Mouse (Mus musculus) spleen, postnatal 36 days (tissue): ENCODE results near the gene Vrtn.

Source experiments
- DNase-seq, 2 experiments: peaks; one replicate each; pipeline ENCODE4 v3.0.0; 2022; ENCODE audit warnings: low spot score in 2 of 2, mixed read lengths in 1 of 2

Gene Vrtn

GRCm38 (mm10) chr12:84640654-84641053 is at the start of gene Vrtn:
Gene Vrtn, plus strand, starts transcription at chr12:84641019.
- no peak for DNase-seq

GRCm38 (mm10) chr12:84598324-84598723 is 42.5 kb upstream of the Vrtn start:
- no peak for DNase-seq

GRCm38 (mm10) chr12:84604001-84604400 is 36.8 kb upstream of the Vrtn start:
- DNase-seq: no peak

GRCm38 (mm10) chr12:84605860-84606259 is 35.0 kb upstream of the Vrtn start:
- DNase-seq: no peak

- DNase-seq: no peak
These were observed 29.1 kb upstream of the Vrtn start for GRCm38 (mm10) chr12:84611718-84612117.

DNA sequence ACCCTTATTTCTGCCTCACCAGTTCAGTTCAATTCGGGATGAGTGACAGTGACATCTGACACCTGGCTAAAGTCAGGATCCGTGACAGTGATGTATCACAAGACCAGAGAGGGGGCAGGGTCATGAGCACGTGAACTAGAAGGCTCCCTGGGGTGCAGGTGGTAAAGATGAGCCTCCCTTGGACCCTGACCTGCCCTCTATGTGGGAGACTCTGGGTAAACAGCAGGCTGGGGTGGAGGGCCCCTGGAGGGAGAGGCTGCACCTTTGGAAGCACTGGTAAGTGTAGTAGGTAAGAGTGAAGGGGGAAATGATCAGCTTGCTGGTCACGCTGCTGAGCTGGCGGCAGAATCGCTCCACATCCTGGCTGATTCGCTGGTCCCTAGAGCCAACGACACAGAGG is 28.3 kb upstream of the Vrtn start:
- no peak for DNase-seq

- no peak for DNase-seq
These were observed 26.8 kb upstream of the Vrtn start for GRCm38 (mm10) chr12:84614001-84614400.

DNA sequence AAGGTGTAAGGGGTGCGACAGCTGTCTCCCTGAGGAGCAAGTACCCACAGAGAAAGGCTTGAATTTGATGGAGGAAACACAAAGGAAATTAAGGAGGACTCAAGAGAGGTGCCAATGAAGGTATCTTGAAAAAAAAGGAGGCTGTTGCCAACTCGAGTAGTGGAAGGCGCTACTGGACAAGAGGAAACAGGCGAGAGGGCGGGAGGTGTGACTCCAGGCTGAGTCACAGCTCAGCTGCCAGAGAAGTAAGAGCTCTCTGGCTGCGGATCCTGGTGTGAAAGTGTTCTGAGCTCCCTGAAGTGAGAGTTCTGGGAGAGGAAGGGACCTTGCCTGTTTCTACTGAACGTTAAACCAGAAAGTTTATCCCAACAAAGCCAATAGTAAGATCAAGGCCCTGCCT is 26.3 kb upstream of the Vrtn start:
- no peak for DNase-seq

DNA sequence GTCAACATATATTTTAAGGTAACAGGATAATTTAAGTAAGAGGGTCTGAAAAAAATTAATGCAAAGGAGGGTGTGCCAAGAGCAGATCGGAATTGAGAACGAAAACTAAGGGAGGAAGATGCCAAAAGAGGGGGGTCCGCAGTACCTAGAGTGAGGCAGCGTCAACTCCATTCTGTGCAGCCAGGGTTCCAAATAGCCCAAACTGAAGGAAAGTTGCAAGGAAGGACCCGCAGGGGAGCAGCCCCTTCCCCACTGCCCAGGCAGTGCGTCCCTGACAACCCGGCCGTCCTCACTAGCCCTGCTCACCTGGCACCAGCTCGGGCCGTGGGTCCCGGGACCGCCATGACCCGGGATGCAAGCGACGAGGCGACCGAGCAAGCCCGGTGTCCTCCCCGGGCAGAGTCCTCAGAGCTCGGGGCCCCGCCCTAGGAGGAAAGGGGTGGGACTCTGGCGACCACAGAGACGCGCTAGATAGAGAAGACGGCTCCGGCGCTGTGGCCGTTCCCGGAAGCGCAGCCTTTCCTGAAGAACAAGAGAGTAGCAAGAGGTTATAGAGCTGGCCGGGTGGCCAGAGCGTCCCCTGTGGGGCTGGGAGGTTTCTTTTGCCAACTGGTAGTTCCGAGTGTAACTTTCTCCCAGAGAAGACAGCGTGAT is 23.7 kb upstream of the Vrtn start, which contains the start of gene Abcd4:
Gene Abcd4, minus strand, starts transcription at position 437 of the 654 bp plus-strand sequence.
- peak; percentile 96 for DNase-seq

DNA sequence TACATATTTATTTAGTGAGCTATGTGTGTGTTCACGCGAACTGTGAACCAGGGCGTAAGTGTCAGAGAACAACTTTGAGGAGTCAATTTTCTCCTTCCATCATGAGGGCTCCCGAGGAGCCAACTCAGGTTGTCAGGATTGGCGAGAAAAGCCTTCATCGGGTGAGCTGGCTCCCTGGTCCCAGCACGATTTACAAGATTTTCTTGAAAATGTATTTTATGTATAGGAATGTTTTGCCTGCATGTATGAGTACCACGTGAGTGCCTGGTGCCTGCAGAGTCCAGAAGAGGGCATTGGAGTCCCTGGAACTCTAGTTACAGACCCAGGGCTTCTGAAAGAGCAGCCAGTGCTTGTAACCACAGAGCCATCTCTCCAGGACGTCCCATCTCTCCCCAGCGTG is 23.2 kb upstream of the Vrtn start:
- peak in 1 of 2 experiments; percentile 18 for DNase-seq

GRCm38 (mm10) chr12:84620975-84621374 is 19.8 kb upstream of the Vrtn start:
- no peak for DNase-seq

- DNase-seq: no peak
These were observed 16.2 kb upstream of the Vrtn start for GRCm38 (mm10) chr12:84624601-84625000.

GRCm38 (mm10) chr12:84625116-84625515 is 15.7 kb upstream of the Vrtn start:
- DNase-seq: no peak

DNA sequence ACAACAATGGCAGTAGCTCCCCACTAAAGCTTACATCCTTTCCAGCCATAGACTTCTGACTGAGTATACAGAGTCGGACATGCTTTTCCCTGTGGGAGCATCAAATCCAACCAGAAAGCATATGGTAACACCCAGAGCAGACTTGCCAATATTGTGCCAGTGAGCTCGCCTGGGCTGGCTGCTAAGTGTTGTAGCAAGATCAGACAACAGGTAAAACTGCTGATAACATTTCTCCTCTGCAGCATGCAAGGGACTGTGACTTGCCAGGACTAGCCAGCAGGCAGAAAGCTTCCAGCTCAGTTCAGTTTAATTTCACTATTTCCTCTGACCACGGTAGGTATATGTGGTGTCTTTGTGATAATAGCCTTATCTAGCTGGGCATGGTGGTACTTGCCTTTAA is 9.0 kb upstream of the Vrtn start:
- DNase-seq: no peak

GRCm38 (mm10) chr12:84640253-84640652 is 566 bp upstream of the Vrtn start:
- DNase-seq: no peak

- DNase-seq: no peak
These were observed 9.4 kb downstream of the Vrtn start for GRCm38 (mm10) chr12:84650234-84650633.

DNA sequence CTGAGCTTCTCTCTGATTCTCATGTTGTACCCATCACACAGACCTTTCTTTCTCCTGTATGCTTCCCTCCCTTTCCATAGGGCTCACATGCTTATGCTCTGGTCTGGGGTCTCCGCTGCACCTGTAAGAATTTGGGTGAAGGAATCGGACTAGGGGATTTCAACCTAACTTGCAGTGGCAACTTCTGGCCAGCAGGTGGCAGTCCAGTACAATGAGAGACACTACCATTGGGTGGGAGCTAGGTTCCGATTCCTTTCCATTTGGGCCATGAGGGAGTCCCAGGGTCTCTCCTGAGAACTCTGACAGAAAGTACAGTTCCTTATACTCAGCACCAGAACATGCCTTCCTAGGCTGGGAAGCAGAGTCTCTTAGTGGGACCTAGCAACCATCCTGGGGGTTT is 13.1 kb downstream of the Vrtn start:
- peak; percentile 26 to 34 for DNase-seq

DNA sequence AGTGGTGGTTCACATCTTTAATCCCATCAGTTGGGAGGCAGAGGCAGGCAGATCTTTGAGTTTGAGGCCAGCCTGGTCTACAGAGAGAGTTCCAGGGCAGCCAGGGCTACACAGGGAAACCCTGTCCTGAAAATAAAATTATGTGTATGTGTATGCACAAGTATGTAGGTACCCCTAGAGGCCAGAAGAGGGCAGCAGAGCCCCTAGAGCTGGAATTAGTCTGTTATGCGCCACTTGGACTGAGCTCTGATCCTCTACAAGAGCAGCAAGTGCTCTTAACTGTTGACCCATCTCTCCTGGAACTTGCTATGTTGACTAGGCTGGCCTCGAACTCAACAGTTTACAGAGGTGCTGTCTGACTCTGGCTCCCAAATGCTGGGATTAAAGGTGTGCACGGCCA is 29.7 kb downstream of the Vrtn start:
- no peak for DNase-seq

DNA sequence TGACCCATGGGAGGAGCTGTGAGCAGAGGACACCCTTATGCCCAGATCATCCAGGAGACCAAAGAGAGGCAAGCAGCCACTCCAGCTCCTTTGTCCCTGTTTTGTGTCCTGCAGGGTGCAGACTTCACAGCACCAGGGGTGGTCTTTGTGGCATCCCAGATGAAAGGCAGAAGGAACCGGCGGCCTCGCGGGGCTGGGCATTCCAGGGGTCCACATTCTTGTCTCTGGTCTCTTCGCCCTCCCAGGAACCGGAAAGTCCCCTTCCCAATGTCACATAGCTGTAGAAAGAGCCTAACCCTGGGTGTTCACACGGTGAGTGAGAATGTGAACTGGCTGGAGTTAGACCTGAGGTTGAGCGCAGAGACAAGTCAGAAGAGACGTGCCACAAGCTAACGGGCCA is 30.8 kb downstream of the Vrtn start:
- DNase-seq: no peak

DNA sequence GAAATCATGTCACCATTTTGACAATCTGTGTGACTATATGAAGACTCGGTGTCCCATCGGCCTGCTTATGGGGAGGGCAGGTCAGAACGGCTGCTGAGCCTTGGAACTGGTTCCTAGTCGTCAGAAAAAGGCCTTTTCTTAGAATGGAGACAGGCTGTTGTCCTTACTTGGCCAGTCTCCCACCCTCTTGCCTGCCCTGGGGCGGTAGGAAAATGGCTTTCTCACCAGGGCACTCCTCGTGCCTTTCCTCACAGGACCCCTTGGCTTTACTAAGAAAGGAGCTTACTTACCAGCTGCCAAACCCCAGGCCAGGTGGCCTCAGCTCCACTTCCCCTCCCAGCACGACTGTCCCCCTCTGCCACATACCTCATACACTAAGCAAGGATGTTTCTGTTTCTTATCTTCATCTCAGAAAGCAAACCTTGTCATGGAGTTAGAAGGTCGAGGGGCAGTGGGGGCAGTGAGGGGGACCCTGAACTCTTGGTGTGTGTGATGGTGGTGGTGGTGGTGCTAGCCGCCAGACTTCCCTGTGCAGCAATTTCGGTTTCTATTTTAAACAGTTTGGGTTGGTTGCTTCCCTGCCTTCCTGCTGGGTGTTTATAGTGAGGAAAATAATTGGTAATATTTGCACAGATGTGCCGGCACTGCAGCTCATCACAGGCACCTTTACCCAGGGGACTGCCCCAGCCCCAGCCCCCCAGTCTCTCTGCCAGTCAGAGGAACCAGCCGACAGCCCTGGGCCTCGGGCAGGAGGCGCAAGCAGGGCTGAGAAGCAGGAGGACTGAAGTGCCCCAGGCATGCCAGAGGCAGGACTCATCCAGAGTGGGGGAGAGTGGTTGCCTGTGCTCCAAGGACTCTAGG is 34.1 kb downstream of the Vrtn start:
- DNase-seq: peak; percentile 39 to 41

GRCm38 (mm10) chr12:84676011-84676410 is 35.2 kb downstream of the Vrtn start:
- no peak for DNase-seq

DNA sequence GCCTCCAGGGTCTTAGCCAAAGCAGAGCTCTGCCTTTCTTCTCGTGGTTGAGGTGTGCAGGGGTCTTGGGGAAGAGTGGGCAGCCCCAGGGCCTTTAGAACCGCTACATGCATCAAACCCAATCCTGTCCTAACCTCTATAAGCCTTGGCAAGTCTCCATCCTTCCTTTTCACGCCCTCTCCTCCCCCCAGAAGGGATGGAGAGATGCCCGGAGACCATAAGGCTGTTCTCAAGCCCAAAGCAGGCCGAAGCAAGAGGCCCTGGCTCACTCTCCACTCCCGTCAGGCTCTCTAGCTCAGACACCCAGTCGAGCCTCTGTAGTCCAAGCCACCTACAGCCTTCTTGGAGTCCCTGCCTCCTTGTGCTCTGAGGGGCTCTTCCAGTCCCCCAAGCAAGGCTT is 43.8 kb downstream of the Vrtn start:
- DNase-seq: no peak

- no peak for DNase-seq
These were observed 45.4 kb downstream of the Vrtn start for GRCm38 (mm10) chr12:84686176-84686575.
